Mouse (Mus musculus): ENCODE measurements around the gene Cpped1.

GRCm38 (mm10) chr16:11820791-11821190, 88.5 kb downstream of the Cpped1 start:
- no peak for TF ChIP-seq TAL1 (IDR thresholded peaks at IDR 0.05; ENCODE audit: low read length)
- no peak for TF ChIP-seq GATA1 (IDR thresholded peaks at IDR 0.05; ENCODE audit: low read length)
